Mouse (Mus musculus) thymus, adult 2 months (tissue): ENCODE measurements at regions not wholly inside any gene's neighbourhood (a gene's known extent, or its start where the extent isn't known, plus 50 kb on each side); places are given as distances from the start of the nearest gene placed in this dataset.
A peak's percentile ranks its signal among the peaks of the same experiment; 100 is the strongest.

Experiments used
- DNase-seq: peaks from one replicate; pipeline ENCODE4 v3.0.0; 2021
- H3K27ac ChIP-seq: fragments of 200-500 bp; 2 replicates; pipeline ENCODE4 v1.5.1; 2012; ENCODE audit warnings: low read length, control low read depth; ENCODE audit not compliant: control insufficient read depth, insufficient read depth
- H3K27me3 ChIP-seq: fragments of 200-500 bp; 2 replicates; pipeline ENCODE4 v1.6.1; 2012; ENCODE audit warnings: mild to moderate bottlenecking, low read length, moderate library complexity, mixed read lengths; ENCODE audit not compliant: control insufficient read depth, insufficient read depth
- H3K36me3 ChIP-seq: fragments of 200-500 bp; 2 replicates; pipeline ENCODE4 v1.6.1; 2012; ENCODE audit warnings: mild to moderate bottlenecking, low read length, moderate library complexity; ENCODE audit not compliant: control insufficient read depth, insufficient read depth
- H3K4me1 ChIP-seq: fragments of 200-500 bp; replicated peaks from 2 replicates; pipeline ENCODE4 v1.6.1; 2012; ENCODE audit warnings: low read length; ENCODE audit not compliant: control insufficient read depth, insufficient read depth
- H3K4me3 ChIP-seq: fragments of 200-500 bp; 2 replicates; pipeline ENCODE4 v1.5.1; 2012; ENCODE audit warnings: mild to moderate bottlenecking, low read length, control low read depth, moderate library complexity; ENCODE audit not compliant: control insufficient read depth, insufficient read depth
- CTCF ChIP-seq: fragments of 200-500 bp; IDR thresholded peaks from 2 replicates; pipeline ENCODE4 v1.5.1; 2012; ENCODE audit warnings: mild to moderate bottlenecking, control low read depth, low read length, moderate library complexity, borderline replicate concordance; ENCODE audit not compliant: control insufficient read depth, poor library complexity, insufficient read depth; ENCODE audit errors: extremely low read depth
- POLR2A ChIP-seq: fragments of 200-500 bp; IDR thresholded peaks from 2 replicates; pipeline ENCODE4 v1.6.1; 2012; ENCODE audit warnings: mild to moderate bottlenecking, low read length, control low read depth, moderate library complexity; ENCODE audit not compliant: control insufficient read depth, poor library complexity, insufficient read depth; ENCODE audit errors: extremely low read depth
- WGBS: fragments of 180-500 bp; shearing (Covaris S2); methylation state at CpG from one replicate; pipeline ENCODE4 v1.1.7; 2018; 5-methylcytosine and 5-hydroxymethylcytosine counted together

- H3K27me3 ChIP-seq: no peaks in the 10 kb centered on the region
- no peak overlapping the region for H3K27ac ChIP-seq
- H3K4me1 ChIP-seq: no peaks in the 10 kb centered on the region
- no peak overlapping the region for H3K4me3 ChIP-seq
- WGBS: 81% methylated on average over 1 of the region's 1 CpGs
- H3K36me3 ChIP-seq: no peaks in the 10 kb centered on the region
- no peak for DNase-seq
- no peak for TF ChIP-seq POLR2A
- TF ChIP-seq CTCF: no peak
Observed at GRCm38 (mm10) chr5:27963765-27964164, 107.4 kb upstream of the Insig1 start.

- Histone ChIP-seq H3K27me3 (no peaks in the 10 kb centered on the region), H3K27ac (no peak overlapping the region), H3K4me1 (no peaks in the 10 kb centered on the region), H3K4me3 (no peak overlapping the region), H3K36me3 (no peaks in the 10 kb centered on the region)
- WGBS: 14% methylated on average over 2 of the region's 2 CpGs
- DNase-seq: peak; percentile 68
- TF ChIP-seq CTCF (peak; percentile 51; the same call in 1 of the 2 replicates), POLR2A (no peak)
Observed at GRCm38 (mm10) chr5:27995186-27995585, 76.0 kb upstream of the Insig1 start.

GRCm38 (mm10) chr5:27997751-27998150 lies 73.4 kb upstream of the Insig1 start:
- Histone ChIP-seq H3K27me3 (no peaks in the 10 kb centered on the region), H3K27ac (no peak overlapping the region), H3K4me1 (no peaks in the 10 kb centered on the region), H3K36me3 (no peaks in the 10 kb centered on the region), H3K4me3 (no peak overlapping the region)
- DNase-seq: no peak
- WGBS: 91% methylated on average over 8 of the region's 8 CpGs
- TF ChIP-seq POLR2A (no peak), CTCF (no peak)

GRCm38 (mm10) chr5:28002922-28003321 lies 68.2 kb upstream of the Insig1 start:
- no peaks in the 10 kb centered on the region for H3K27me3 ChIP-seq
- 94% methylated on average over 1 of the region's 1 CpGs for WGBS
- no peak for TF ChIP-seq CTCF
- no peak for TF ChIP-seq POLR2A

GRCm38 (mm10) chr5:28003756-28004486 lies 67.2 kb upstream of the Insig1 start:
- DNase-seq: no peak
- WGBS: 81% methylated on average over 6 of the region's 6 CpGs

More at GRCm38 (mm10) chr5:28002922-28003321, 68.2 kb upstream of the Insig1 start:
- H3K4me1 ChIP-seq: no peaks in the 10 kb centered on the region
- no peak for DNase-seq
- H3K36me3 ChIP-seq: no peaks in the 10 kb centered on the region
- no peak overlapping the region for H3K4me3 ChIP-seq
- H3K27ac ChIP-seq: no peak overlapping the region

GRCm38 (mm10) chr5:28004487-28004827 lies 66.7 kb upstream of the Insig1 start:
- H3K4me1 ChIP-seq: no peaks in the 10 kb centered on the region
- TF ChIP-seq POLR2A (no peak), CTCF (no peak)
- H3K36me3 ChIP-seq: no peaks in the 10 kb centered on the region
- DNase-seq: no peak
- no peak overlapping the region for H3K27ac ChIP-seq
- H3K4me3 ChIP-seq: no peak overlapping the region
- H3K27me3 ChIP-seq: no peaks in the 10 kb centered on the region

More at GRCm38 (mm10) chr5:28003756-28004486, 67.2 kb upstream of the Insig1 start:
- Histone ChIP-seq H3K4me1 (no peaks in the 10 kb centered on the region), H3K4me3 (no peak overlapping the region), H3K36me3 (no peaks in the 10 kb centered on the region), H3K27ac (no peak overlapping the region), H3K27me3 (no peaks in the 10 kb centered on the region)
- TF ChIP-seq CTCF (no peak), POLR2A (no peak)
